Mouse (Mus musculus) embryonic facial prominence, embryonic 11.5 days (tissue): ENCODE data around the gene Gm10277. TPM values are rescaled to one million over a fixed set of nuclear protein-coding genes. Genes with fewer than 3 reads are reported as not detected.

ENCODE experiments used
- ATAC-seq: fragments of 200-750 bp; cut with Nextera tagmentation; replicated peaks from 2 replicates; pipeline ENCODE4 v1.8.0; 2017; ENCODE audit warnings: low read depth; ENCODE audit not compliant: insufficient number of reproducible peaks, low FRiP score, low TSS enrichment
- DNase-seq: peaks from one replicate; pipeline ENCODE4 v3.0.0-alpha.2; 2015; ENCODE audit warnings: low spot score
- H3K27ac ChIP-seq: fragments of 300-500 bp; sonication (generic); replicated peaks from 2 replicates; pipeline ENCODE4 v1.5.1; 2014; ENCODE audit warnings: mild to moderate bottlenecking, low read depth, low read length, control low read depth
- H3K27me3 ChIP-seq: fragments of 300-500 bp; sonication (generic); 2 replicates; pipeline ENCODE4 v1.6.1; 2014; ENCODE audit warnings: mild to moderate bottlenecking, low read length, moderate library complexity, mixed read lengths; ENCODE audit not compliant: control insufficient read depth, insufficient read depth
- H3K36me3 ChIP-seq: fragments of 300-500 bp; sonication (generic); replicated peaks from 2 replicates; pipeline ENCODE4 v1.6.1; 2014; ENCODE audit warnings: low read depth, mild to moderate bottlenecking, low read length, moderate library complexity, mixed read lengths; ENCODE audit not compliant: control insufficient read depth, insufficient read depth
- H3K4me1 ChIP-seq: fragments of 300-500 bp; sonication (generic); 2 replicates; pipeline ENCODE4 v1.6.1; 2014; ENCODE audit warnings: low read length, mixed read lengths; ENCODE audit not compliant: control insufficient read depth, insufficient read depth
- H3K4me2 ChIP-seq: fragments of 300-500 bp; sonication (generic); 2 replicates; pipeline ENCODE4 v1.6.1; 2014; ENCODE audit warnings: low read depth, mild to moderate bottlenecking, control low read depth, low read length, moderate library complexity
- H3K4me3 ChIP-seq: fragments of 300-500 bp; sonication (generic); 2 replicates; pipeline ENCODE4 v1.5.1; 2014; ENCODE audit warnings: low read depth, low read length, control low read depth
- H3K9ac ChIP-seq: fragments of 300-500 bp; sonication (generic); replicated peaks from 2 replicates; pipeline ENCODE4 v1.6.1; 2014; ENCODE audit warnings: mild to moderate bottlenecking, control low read depth, low read length
- H3K9me3 ChIP-seq: fragments of 300-500 bp; sonication (generic); replicated peaks from 2 replicates; pipeline ENCODE4 v1.6.1; 2016; ENCODE audit warnings: mild to moderate bottlenecking, low read length, inconsistent platforms, mixed read lengths; ENCODE audit not compliant: control insufficient read depth
- WGBS: fragments of 180-500 bp; shearing (Covaris S2); extraction: QIAGEN DNeasy Blood & Tissue Kit; methylation state at CpG from one replicate; pipeline ENCODE4 v1.1.7; 2014; 5-methylcytosine and 5-hydroxymethylcytosine counted together
- polyA plus RNA-seq: library from polyadenylated mRNA; unstranded; fragments of >200 nt; fragmentation: Nextera tagmentation; extraction: Ambion mirVana; gene quantifications from 2 replicates; pipeline ENCODE4 v1.2.1, GENCODE M21; 2014

Gm10277 gene
- 0.35 and 0.49 TPM in 2 replicates for polyA plus RNA-seq

GRCm38 (mm10) chr11:77787707-77788106 lies at the start of gene Gm10277:
Gene Gm10277 (minus strand): TSS chr11:77787747.
- ATAC-seq (no peak), DNase-seq (no peak)
- peaks cover 7% of the 10 kb centered on the region for H3K4me1 ChIP-seq
- H3K36me3 ChIP-seq: no peaks in the 10 kb centered on the region
- H3K27me3 ChIP-seq: no peaks in the 10 kb centered on the region
- H3K9ac ChIP-seq: no peak within 1 kb of the TSS
- no peak within 1 kb of the TSS for H3K27ac ChIP-seq
- 80% methylated on average over 5 of the region's 5 CpGs for WGBS
- no peaks in the 10 kb centered on the region for H3K9me3 ChIP-seq
- H3K4me2 ChIP-seq: no peak within 1 kb of the TSS
- H3K4me3 ChIP-seq: no peak within 1 kb of the TSS

GRCm38 (mm10) chr11:77836751-77837150 lies 49.2 kb upstream of the Gm10277 start:
- no peak overlapping the region for H3K27ac ChIP-seq
- H3K36me3 ChIP-seq: peaks cover 4% of the 10 kb centered on the region; the same call in 1 of the 2 replicates
- no peak overlapping the region for H3K4me2 ChIP-seq
- 70% methylated on average over 4 of the region's 4 CpGs for WGBS
- H3K4me3 ChIP-seq: no peak overlapping the region
- no peak overlapping the region for H3K9ac ChIP-seq
- H3K4me1 ChIP-seq: no peaks in the 10 kb centered on the region
- DNase-seq (no peak), ATAC-seq (no peak)
- no peaks in the 10 kb centered on the region for H3K27me3 ChIP-seq
- no peaks in the 10 kb centered on the region for H3K9me3 ChIP-seq

GRCm38 (mm10) chr11:77836290-77836689 lies 48.7 kb upstream of the Gm10277 start:
- no peaks in the 10 kb centered on the region for H3K9me3 ChIP-seq
- 77% methylated on average over 5 of the region's 5 CpGs for WGBS
- no peak overlapping the region for H3K27ac ChIP-seq
- ATAC-seq (no peak), DNase-seq (no peak)
- H3K4me1 ChIP-seq: no peaks in the 10 kb centered on the region
- H3K9ac ChIP-seq: no peak overlapping the region
- H3K4me2 ChIP-seq: no peak overlapping the region
- H3K4me3 ChIP-seq: no peak overlapping the region
- H3K27me3 ChIP-seq: no peaks in the 10 kb centered on the region
- peaks cover 2% of the 10 kb centered on the region; the same call in 1 of the 2 replicates for H3K36me3 ChIP-seq

GRCm38 (mm10) chr11:77835109-77835508 lies 47.6 kb upstream of the Gm10277 start:
- Histone ChIP-seq H3K27me3 (no peaks in the 10 kb centered on the region), H3K4me3 (no peak overlapping the region), H3K4me2 (no peak overlapping the region), H3K9ac (no peak overlapping the region), H3K4me1 (no peaks in the 10 kb centered on the region), H3K27ac (no peak overlapping the region), H3K36me3 (peaks cover 2% of the 10 kb centered on the region; the same call in 1 of the 2 replicates), H3K9me3 (no peaks in the 10 kb centered on the region)
- ATAC-seq: no peak
- 72% methylated on average over 3 of the region's 3 CpGs for WGBS
- DNase-seq: no peak

- Histone ChIP-seq H3K4me1 (no peaks in the 10 kb centered on the region), H3K27ac (no peak overlapping the region), H3K27me3 (no peaks in the 10 kb centered on the region), H3K36me3 (peaks cover 4% of the 10 kb centered on the region), H3K9ac (no peak overlapping the region), H3K9me3 (no peaks in the 10 kb centered on the region), H3K4me2 (no peak overlapping the region), H3K4me3 (no peak overlapping the region)
- no peak for DNase-seq
- no peak for ATAC-seq
- WGBS: 84% methylated on average over 4 of the region's 4 CpGs
Observed at GRCm38 (mm10) chr11:77832541-77832940, 45.0 kb upstream of the Gm10277 start.

- H3K9me3 ChIP-seq: no peaks in the 10 kb centered on the region
- 50% methylated on average over 7 of the region's 7 CpGs for WGBS
- peaks cover 4% of the 10 kb centered on the region for H3K36me3 ChIP-seq
- no peak overlapping the region for H3K27ac ChIP-seq
- no peak overlapping the region for H3K9ac ChIP-seq
- no peak for DNase-seq
- H3K27me3 ChIP-seq: no peaks in the 10 kb centered on the region
- no peak overlapping the region for H3K4me2 ChIP-seq
- H3K4me1 ChIP-seq: no peaks in the 10 kb centered on the region
- H3K4me3 ChIP-seq: no peak overlapping the region
- no peak for ATAC-seq
Observed at GRCm38 (mm10) chr11:77830875-77831274, 43.3 kb upstream of the Gm10277 start.

GRCm38 (mm10) chr11:77829043-77829841 lies 41.7 kb upstream of the Gm10277 start:
- H3K4me3 ChIP-seq: no peak overlapping the region
- H3K4me2 ChIP-seq: no peak overlapping the region
- 85% methylated on average over 23 of the region's 23 CpGs for whole genome bisulfite sequencing
- no peak overlapping the region for H3K27ac ChIP-seq
- H3K9ac ChIP-seq: no peak overlapping the region
- no peak for ATAC-seq
- H3K36me3 ChIP-seq: peaks cover 2% of the 10 kb centered on the region
- H3K9me3 ChIP-seq: no peaks in the 10 kb centered on the region
- no peaks in the 10 kb centered on the region for H3K27me3 ChIP-seq
- H3K4me1 ChIP-seq: no peaks in the 10 kb centered on the region
- DNase-seq: no peak

GRCm38 (mm10) chr11:77828163-77828562 lies 40.6 kb upstream of the Gm10277 start:
- no peak overlapping the region for H3K4me2 ChIP-seq
- H3K4me1 ChIP-seq: no peaks in the 10 kb centered on the region
- DNase-seq (no peak), ATAC-seq (no peak)
- no peak overlapping the region for H3K27ac ChIP-seq
- 89% methylated on average over 5 of the region's 5 CpGs for WGBS
- H3K27me3 ChIP-seq: no peaks in the 10 kb centered on the region
- H3K4me3 ChIP-seq: no peak overlapping the region
- peaks cover 2% of the 10 kb centered on the region for H3K36me3 ChIP-seq
- no peaks in the 10 kb centered on the region for H3K9me3 ChIP-seq
- no peak overlapping the region for H3K9ac ChIP-seq
